Mouse (Mus musculus) granulocyte monocyte progenitor cell, adult 5-6 weeks (primary cell): ENCODE results near the gene Vmn2r40. TPM values are rescaled to one million over a fixed set of nuclear protein-coding genes. Genes with fewer than 3 reads are reported as not detected.
"Not testable (repeated sequence)": the region's sequence is repeated elsewhere in the genome, so short reads cannot be mapped to it uniquely, and the experiment has no call there.

Experiments used
- ATAC-seq: replicated peaks from 2 replicates; pipeline ENCODE4 v1.8.0; 2016; ENCODE audit warnings: mild to moderate bottlenecking, moderate TSS enrichment, inconsistent platforms; ENCODE audit not compliant: poor library complexity, severe bottlenecking
- total RNA-seq, 2 experiments: library from RNA; stranded (forward) in 1 of 2; stranded (reverse) in 1 of 2; fragments of 200-712, 200-1000 nt in 1 of 2; fragments of >200 nt in 1 of 2; fragmentation: Nextera tagmentation in 1 of 2; gene quantifications; 2 replicates each; pipeline ENCODE4 v1.2.3; 2014 to 2017

Gene Vmn2r40
- not detected in 2 replicates for total RNA-seq (2014; fragmentation: Nextera tagmentation)
- not detected in 2 replicates for total RNA-seq (2017)

DNA sequence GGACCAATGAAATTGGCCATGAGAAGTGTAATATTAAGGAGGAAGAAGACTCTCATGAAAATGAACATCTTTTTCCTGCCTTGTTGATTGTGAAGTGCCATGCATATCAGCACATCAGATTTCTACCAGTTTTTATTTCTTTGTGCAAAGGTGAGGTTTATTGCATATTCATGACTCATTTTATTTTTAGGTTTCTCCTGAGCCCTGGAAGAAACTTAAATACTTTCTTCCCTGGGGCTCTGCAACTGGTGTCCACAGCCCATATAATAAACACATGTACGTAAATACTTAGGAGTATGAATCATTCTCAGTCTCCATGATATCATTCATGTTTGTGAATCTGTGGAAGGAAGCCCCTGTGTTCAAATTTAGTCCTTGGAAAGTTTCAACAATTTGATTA is at the start of gene Vmn2r40:
TSS of gene Vmn2r40 (minus strand) at position 101 of the 400 bp plus-strand sequence.
- not testable (repeated sequence) for ATAC-seq

Other genes starting within 250 kb of the Vmn2r40 start
- not detected in 2 replicates for gene Vmn2r39, start 99.4 kb upstream of the Vmn2r40 start, total RNA-seq (2014; fragmentation: Nextera tagmentation)
- gene Vmn2r39, start 99.4 kb upstream of the Vmn2r40 start, total RNA-seq (2017), result not detected in 2 replicates
- gene Vmn2r38, start 166.4 kb upstream of the Vmn2r40 start, total RNA-seq (2014; fragmentation: Nextera tagmentation), result not detected in 2 replicates
- not detected in 2 replicates for gene Vmn2r38, start 166.4 kb upstream of the Vmn2r40 start, total RNA-seq (2017)